Mouse (Mus musculus): ENCODE measurements around the gene Hist1h4d. TPM values are rescaled to one million over a fixed set of nuclear protein-coding genes. Genes with fewer than 3 reads are reported as not detected.

Hist1h4d gene
- polyA plus RNA-seq, 1 experiment from 2014 or later, result 51.7 TPM

DNA sequence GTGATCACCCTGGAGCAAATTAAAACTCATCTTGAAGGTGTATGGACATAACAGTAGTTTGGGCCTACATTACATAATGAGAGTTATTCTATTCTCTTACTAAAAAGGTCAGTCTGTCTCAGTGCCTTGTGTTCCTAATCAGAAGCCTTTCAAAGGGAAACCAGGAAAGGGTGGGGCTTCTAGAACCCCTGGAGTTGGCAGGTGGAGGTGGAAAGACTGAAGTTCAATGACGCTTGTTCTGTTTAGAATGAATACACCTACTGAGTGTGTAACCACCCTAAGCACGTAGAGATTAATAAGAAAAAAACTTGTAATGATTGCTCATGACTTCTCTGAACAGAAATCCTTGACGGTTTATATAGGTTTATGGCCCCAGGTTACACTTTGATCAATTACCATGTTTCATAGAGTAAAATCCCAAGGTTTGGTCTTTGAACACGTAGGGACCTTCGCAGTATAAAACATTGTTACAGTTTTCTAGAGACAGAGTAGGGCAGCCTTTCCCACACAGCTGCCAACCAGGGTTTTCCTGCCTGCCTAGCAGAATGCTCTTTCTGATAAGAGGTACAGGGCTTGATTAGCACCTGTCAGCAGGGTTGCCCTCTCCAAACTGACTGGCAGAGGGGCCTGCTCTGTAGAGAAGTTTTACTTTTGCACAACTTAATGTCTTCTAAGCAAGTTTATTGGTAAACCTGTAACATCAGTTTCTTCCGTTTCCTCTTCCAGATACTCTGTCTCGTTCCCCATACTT lies 14.4 kb downstream of the Hist1h4d start:
- no peaks in the 10 kb centered on the region for H3K27me3 ChIP-seq (ENCODE audit: control insufficient read depth, insufficient read depth, low read length)
- 73% methylated on average over 7 of the region's 7 CpGs for WGBS (ENCODE audit: insufficient replicate concordance)
- no peaks in the 10 kb centered on the region for H3K9me3 ChIP-seq (replicated peaks; ENCODE audit: control insufficient read depth, low read length)
- H3K4me2 ChIP-seq, result no peak overlapping the region
- peaks cover 5% of the 10 kb centered on the region; the same call in 1 of the 2 replicates for H3K4me1 ChIP-seq (ENCODE audit: control insufficient read depth, insufficient read depth, low read length)
- no peak overlapping the region for H3K4me3 ChIP-seq (ENCODE audit: low read depth, low read length)
- no peaks in the 10 kb centered on the region for H3K36me3 ChIP-seq (ENCODE audit: control insufficient read depth, insufficient read depth, low read length)
- H3K9ac ChIP-seq (ENCODE audit: low read depth, low read length), result no peak overlapping the region; the same call in 1 of the 2 replicates
- no peak for ATAC-seq (replicated peaks; ENCODE audit: insufficient number of reproducible peaks, low FRiP score, low TSS enrichment)
- no peak overlapping the region for H3K27ac ChIP-seq (ENCODE audit: low read depth, low read length)

DNA sequence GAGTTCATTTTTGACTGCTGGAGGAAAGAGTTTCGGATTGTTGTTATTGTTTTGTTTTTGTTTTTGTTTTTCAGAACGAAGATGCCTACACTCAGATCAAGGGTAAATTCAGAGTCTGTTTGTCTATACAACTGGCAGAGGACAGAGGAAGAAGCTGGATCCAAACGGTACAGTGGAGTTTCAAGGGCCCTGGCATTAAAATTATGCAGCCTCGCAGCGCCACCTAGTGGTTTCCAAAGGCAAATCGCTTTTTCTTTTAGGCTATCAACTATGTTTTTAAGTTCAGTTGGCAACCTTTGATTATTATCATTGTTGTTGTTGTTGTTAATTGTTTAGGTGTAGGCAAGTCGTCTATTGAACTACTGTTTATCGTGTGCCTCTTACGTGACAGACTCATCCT lies 16.6 kb downstream of the Hist1h4d start:
- H3K27ac ChIP-seq (ENCODE audit: low read depth, low read length), result no peak overlapping the region
- H3K4me2 ChIP-seq, result no peak overlapping the region
- H3K4me1 ChIP-seq (ENCODE audit: control insufficient read depth, insufficient read depth, low read length), result peaks cover 5% of the 10 kb centered on the region; the same call in 1 of the 2 replicates
- no peak overlapping the region for H3K9ac ChIP-seq (ENCODE audit: low read depth, low read length)
- no peak for ATAC-seq (replicated peaks; ENCODE audit: insufficient number of reproducible peaks, low FRiP score, low TSS enrichment)
- WGBS (ENCODE audit: insufficient replicate concordance), result 6% methylated on average over 9 of the region's 9 CpGs
- H3K27me3 ChIP-seq (ENCODE audit: control insufficient read depth, insufficient read depth, low read length), result no peaks in the 10 kb centered on the region
- H3K4me3 ChIP-seq (ENCODE audit: low read depth, low read length), result no peak overlapping the region
- no peaks in the 10 kb centered on the region for H3K36me3 ChIP-seq (ENCODE audit: control insufficient read depth, insufficient read depth, low read length)
- H3K9me3 ChIP-seq (replicated peaks; ENCODE audit: control insufficient read depth, low read length), result no peaks in the 10 kb centered on the region

DNA sequence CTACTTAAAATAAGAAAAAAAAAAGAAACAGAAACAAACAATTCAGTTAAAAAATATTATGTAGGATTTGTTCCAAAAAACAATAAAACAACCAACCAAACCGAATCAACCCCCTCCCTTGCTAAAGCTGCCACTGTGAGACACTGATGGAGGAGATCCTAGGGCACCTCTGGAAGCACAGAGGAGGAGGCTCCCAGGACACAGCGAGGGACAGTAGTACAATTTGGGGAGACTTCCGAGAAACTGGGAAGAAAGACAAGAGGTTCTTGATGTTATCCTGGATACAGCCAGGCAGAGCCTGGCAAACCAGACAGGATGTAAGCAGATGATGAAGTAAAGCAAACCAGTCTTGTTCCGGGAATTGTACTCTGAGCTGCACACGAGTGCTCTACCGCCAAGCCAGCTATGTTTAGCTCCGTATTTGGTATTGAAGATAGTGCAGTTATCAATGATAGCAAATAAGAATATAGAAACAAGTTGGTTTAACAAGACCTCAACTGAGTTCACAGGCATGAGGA lies 21.8 kb downstream of the Hist1h4d start:
- Histone ChIP-seq H3K4me3 (ENCODE audit: low read depth, low read length) (no peak overlapping the region), H3K4me1 (ENCODE audit: control insufficient read depth, insufficient read depth, low read length) (no peaks in the 10 kb centered on the region), H3K9me3 (replicated peaks; ENCODE audit: control insufficient read depth, low read length) (no peaks in the 10 kb centered on the region), H3K9ac (ENCODE audit: low read depth, low read length) (no peak overlapping the region), H3K27me3 (ENCODE audit: control insufficient read depth, insufficient read depth, low read length) (no peaks in the 10 kb centered on the region), H3K36me3 (ENCODE audit: control insufficient read depth, insufficient read depth, low read length) (no peaks in the 10 kb centered on the region), H3K27ac (ENCODE audit: low read depth, low read length) (no peak overlapping the region), H3K4me2 (no peak overlapping the region)
- WGBS (ENCODE audit: insufficient replicate concordance), result 58% methylated on average over 7 of the region's 7 CpGs
- no peak for ATAC-seq (replicated peaks; ENCODE audit: insufficient number of reproducible peaks, low FRiP score, low TSS enrichment)

DNA sequence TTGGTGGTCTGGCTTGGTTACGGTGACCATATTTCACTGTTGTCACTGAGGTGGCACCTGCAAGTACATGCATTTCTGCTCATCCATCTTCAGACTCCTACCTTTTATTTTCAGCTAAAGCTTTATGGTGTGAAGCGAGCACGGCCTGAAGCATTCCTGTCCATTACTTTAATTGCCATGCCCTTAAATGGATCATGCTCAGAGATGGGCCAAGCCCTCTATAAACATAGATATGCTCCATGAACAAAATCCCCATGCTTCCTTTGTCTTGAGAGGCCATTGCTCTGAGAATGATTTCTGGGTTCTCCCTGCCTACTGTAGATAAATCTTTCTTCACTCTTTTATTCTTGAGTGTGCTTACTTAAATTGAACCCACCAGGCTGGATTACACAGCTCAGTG lies 23.1 kb downstream of the Hist1h4d start:
- no peaks in the 10 kb centered on the region for H3K4me1 ChIP-seq (ENCODE audit: control insufficient read depth, insufficient read depth, low read length)
- H3K9me3 ChIP-seq (replicated peaks; ENCODE audit: control insufficient read depth, low read length), result no peaks in the 10 kb centered on the region
- no peak for ATAC-seq (replicated peaks; ENCODE audit: insufficient number of reproducible peaks, low FRiP score, low TSS enrichment)
- no peak overlapping the region for H3K4me3 ChIP-seq (ENCODE audit: low read depth, low read length)
- no peak overlapping the region for H3K27ac ChIP-seq (ENCODE audit: low read depth, low read length)
- WGBS (ENCODE audit: insufficient replicate concordance), result 89% methylated on average over 3 of the region's 3 CpGs
- no peaks in the 10 kb centered on the region for H3K27me3 ChIP-seq (ENCODE audit: control insufficient read depth, insufficient read depth, low read length)
- H3K9ac ChIP-seq (ENCODE audit: low read depth, low read length), result no peak overlapping the region
- no peaks in the 10 kb centered on the region for H3K36me3 ChIP-seq (ENCODE audit: control insufficient read depth, insufficient read depth, low read length)
- H3K4me2 ChIP-seq, result no peak overlapping the region

DNA sequence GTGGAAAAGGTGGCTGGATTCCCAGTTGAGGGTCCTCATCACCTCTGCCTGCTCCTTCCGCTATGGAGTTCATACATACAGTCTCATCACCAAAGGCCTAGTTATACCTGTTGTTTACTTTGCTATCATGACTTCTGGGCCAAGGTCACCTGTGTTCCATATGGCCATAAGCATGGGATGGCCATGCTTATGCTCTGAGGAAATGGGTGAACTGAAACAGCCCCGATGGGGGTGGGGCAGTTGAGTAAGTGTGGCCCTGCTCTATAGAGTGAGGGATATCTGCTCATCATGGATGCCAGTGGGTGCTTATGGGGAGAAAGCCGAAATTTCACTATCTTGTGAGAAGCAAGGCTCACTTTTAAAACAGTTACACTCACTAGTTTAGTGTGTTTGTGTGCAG lies 23.7 kb downstream of the Hist1h4d start:
- ATAC-seq (replicated peaks; ENCODE audit: insufficient number of reproducible peaks, low FRiP score, low TSS enrichment), result no peak

DNA sequence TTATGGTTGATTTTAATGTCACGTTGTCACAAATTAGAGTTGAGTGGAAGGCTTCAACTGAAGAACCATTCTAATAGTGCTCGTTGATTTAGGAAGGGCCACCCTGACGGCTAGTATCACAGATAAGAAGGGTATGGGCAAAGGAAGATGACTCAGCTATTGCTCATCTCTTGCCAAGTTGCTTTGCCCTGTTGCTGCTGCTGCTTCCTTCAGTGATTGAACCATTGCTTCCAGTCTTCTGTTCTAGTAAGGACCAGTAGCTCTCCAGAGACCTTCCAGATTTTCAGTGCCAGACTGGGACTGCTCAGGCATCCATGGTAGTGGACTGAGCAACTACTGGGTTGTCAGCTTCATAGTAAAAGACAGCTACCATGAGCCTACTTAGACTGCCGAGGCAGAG lies 27.8 kb downstream of the Hist1h4d start:
- Histone ChIP-seq H3K4me3 (ENCODE audit: low read depth, low read length) (no peak overlapping the region), H3K27me3 (ENCODE audit: control insufficient read depth, insufficient read depth, low read length) (no peaks in the 10 kb centered on the region), H3K27ac (ENCODE audit: low read depth, low read length) (no peak overlapping the region), H3K4me1 (ENCODE audit: control insufficient read depth, insufficient read depth, low read length) (no peaks in the 10 kb centered on the region), H3K9ac (ENCODE audit: low read depth, low read length) (no peak overlapping the region), H3K4me2 (no peak overlapping the region), H3K9me3 (replicated peaks; ENCODE audit: control insufficient read depth, low read length) (no peaks in the 10 kb centered on the region), H3K36me3 (ENCODE audit: control insufficient read depth, insufficient read depth, low read length) (no peaks in the 10 kb centered on the region)
- ATAC-seq (replicated peaks; ENCODE audit: insufficient number of reproducible peaks, low FRiP score, low TSS enrichment), result no peak
- 71% methylated on average over 4 of the region's 4 CpGs for WGBS (ENCODE audit: insufficient replicate concordance)

More for the DNA sequence above, 23.7 kb downstream of the Hist1h4d start:
- Histone ChIP-seq H3K9me3 (replicated peaks; ENCODE audit: control insufficient read depth, low read length) (no peaks in the 10 kb centered on the region), H3K9ac (ENCODE audit: low read depth, low read length) (no peak overlapping the region), H3K27me3 (ENCODE audit: control insufficient read depth, insufficient read depth, low read length) (no peaks in the 10 kb centered on the region), H3K4me1 (ENCODE audit: control insufficient read depth, insufficient read depth, low read length) (no peaks in the 10 kb centered on the region), H3K4me3 (ENCODE audit: low read depth, low read length) (no peak overlapping the region), H3K27ac (ENCODE audit: low read depth, low read length) (no peak overlapping the region), H3K4me2 (no peak overlapping the region), H3K36me3 (ENCODE audit: control insufficient read depth, insufficient read depth, low read length) (no peaks in the 10 kb centered on the region)
- WGBS (ENCODE audit: insufficient replicate concordance), result 80% methylated on average over 3 of the region's 3 CpGs

DNA sequence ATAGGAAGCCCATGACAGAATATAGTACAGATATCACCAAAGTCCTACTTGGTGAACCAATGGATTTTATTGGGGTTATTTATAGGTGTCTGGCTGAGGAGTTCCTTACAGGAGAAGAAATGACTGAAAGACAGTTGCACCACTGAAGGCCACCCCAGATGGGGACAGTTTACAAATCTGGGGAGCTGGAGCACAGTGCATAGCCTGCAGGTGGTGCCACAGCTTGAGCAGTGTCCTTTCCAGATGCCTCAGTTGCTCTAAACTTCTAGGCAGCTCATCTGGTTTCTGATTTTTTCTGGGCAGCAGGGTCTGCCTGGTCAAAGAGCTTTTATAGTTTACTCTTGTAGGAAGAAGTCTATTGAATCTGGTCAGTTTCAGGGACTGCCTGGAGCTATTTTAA lies 28.4 kb downstream of the Hist1h4d start:
- no peak overlapping the region for H3K9ac ChIP-seq (ENCODE audit: low read depth, low read length)
- no peak overlapping the region for H3K27ac ChIP-seq (ENCODE audit: low read depth, low read length)
- no peaks in the 10 kb centered on the region for H3K27me3 ChIP-seq (ENCODE audit: control insufficient read depth, insufficient read depth, low read length)
- no peak overlapping the region for H3K4me3 ChIP-seq (ENCODE audit: low read depth, low read length)
- no peaks in the 10 kb centered on the region for H3K36me3 ChIP-seq (ENCODE audit: control insufficient read depth, insufficient read depth, low read length)
- ATAC-seq (replicated peaks; ENCODE audit: insufficient number of reproducible peaks, low FRiP score, low TSS enrichment), result no peak
- no peak overlapping the region for H3K4me2 ChIP-seq
- H3K4me1 ChIP-seq (ENCODE audit: control insufficient read depth, insufficient read depth, low read length), result no peaks in the 10 kb centered on the region
- no peaks in the 10 kb centered on the region for H3K9me3 ChIP-seq (replicated peaks; ENCODE audit: control insufficient read depth, low read length)

DNA sequence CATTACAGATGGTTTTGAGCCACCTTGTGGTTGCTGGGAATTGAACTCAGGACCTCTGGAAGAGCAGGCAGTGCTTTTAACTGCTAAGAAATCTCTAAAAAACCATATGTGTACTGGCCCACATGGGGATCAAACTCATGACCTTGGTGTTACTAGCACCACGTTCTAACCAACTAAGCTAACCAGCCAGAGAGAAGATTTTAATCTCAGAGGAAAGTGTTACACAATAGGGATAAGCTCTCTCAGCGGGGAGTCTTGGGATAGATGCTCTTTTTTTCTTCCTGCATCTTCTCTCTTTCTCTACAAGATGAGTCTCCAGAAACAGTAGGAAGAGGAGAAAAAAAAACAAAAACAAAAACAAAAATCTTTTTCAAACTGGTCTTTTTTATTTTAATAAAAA lies 29.0 kb downstream of the Hist1h4d start:
- H3K4me3 ChIP-seq (ENCODE audit: low read depth, low read length), result no peak overlapping the region
- no peaks in the 10 kb centered on the region for H3K4me1 ChIP-seq (ENCODE audit: control insufficient read depth, insufficient read depth, low read length)

DNA sequence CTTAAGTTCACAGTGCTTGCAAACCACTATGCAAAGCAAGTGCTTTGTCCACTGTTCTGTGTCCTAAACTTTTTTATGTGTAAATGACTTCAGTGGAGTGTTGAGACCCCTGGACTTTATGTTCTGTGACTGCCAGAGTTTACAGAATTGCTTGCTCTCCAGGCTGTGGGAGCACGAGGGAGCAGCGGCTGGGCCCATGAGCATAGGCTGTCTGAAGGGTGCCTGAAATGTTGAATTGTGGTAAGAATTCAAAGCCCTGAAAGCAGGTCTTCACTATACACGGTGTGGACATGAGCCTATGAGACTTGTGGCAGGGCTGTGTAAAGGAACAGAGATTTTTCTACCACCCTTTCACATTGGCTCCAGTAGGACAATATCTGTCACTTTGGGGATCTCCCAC lies 30.2 kb downstream of the Hist1h4d start:
- ATAC-seq (replicated peaks; ENCODE audit: insufficient number of reproducible peaks, low FRiP score, low TSS enrichment), result no peak
- H3K4me2 ChIP-seq, result no peak overlapping the region
- H3K9ac ChIP-seq (ENCODE audit: low read depth, low read length), result no peak overlapping the region
- no peaks in the 10 kb centered on the region for H3K4me1 ChIP-seq (ENCODE audit: control insufficient read depth, insufficient read depth, low read length)
- H3K36me3 ChIP-seq (ENCODE audit: control insufficient read depth, insufficient read depth, low read length), result no peaks in the 10 kb centered on the region
- 88% methylated on average over 3 of the region's 3 CpGs for WGBS (ENCODE audit: insufficient replicate concordance)
- H3K27me3 ChIP-seq (ENCODE audit: control insufficient read depth, insufficient read depth, low read length), result no peaks in the 10 kb centered on the region
- H3K27ac ChIP-seq (ENCODE audit: low read depth, low read length), result no peak overlapping the region
- H3K4me3 ChIP-seq (ENCODE audit: low read depth, low read length), result no peak overlapping the region
- no peaks in the 10 kb centered on the region for H3K9me3 ChIP-seq (replicated peaks; ENCODE audit: control insufficient read depth, low read length)

More for the DNA sequence above, 29.0 kb downstream of the Hist1h4d start:
- Histone ChIP-seq H3K27me3 (ENCODE audit: control insufficient read depth, insufficient read depth, low read length) (no peaks in the 10 kb centered on the region), H3K27ac (ENCODE audit: low read depth, low read length) (no peak overlapping the region), H3K36me3 (ENCODE audit: control insufficient read depth, insufficient read depth, low read length) (no peaks in the 10 kb centered on the region), H3K4me2 (no peak overlapping the region), H3K9ac (ENCODE audit: low read depth, low read length) (no peak overlapping the region), H3K9me3 (replicated peaks; ENCODE audit: control insufficient read depth, low read length) (no peaks in the 10 kb centered on the region)
- no peak for ATAC-seq (replicated peaks; ENCODE audit: insufficient number of reproducible peaks, low FRiP score, low TSS enrichment)
- 72% methylated on average over 2 of the region's 2 CpGs for WGBS (ENCODE audit: insufficient replicate concordance)

Data from heart, embryonic 11.5 days (tissue).